Mouse (Mus musculus) embryonic facial prominence, embryonic 14.5 days (tissue): Measurements from ENCODE around the gene BC052040. TPM values are rescaled to one million over a fixed set of nuclear protein-coding genes. Genes with fewer than 3 reads are reported as not detected.

Experiments
- ATAC-seq: fragments of 200-750 bp; cut with Nextera tagmentation; 2 replicates; pipeline ENCODE4 v1.8.0; 2017; ENCODE audit warnings: low read depth, moderate number of reproducible peaks, moderate TSS enrichment
- DNase-seq: peaks from one replicate; pipeline ENCODE4 v3.0.0-alpha.2; 2015; ENCODE audit warnings: low spot score
- H3K27ac ChIP-seq: fragments of 300-500 bp; sonication (generic); replicated peaks from 2 replicates; pipeline ENCODE4 v1.5.1; 2014; ENCODE audit warnings: low read depth, mild to moderate bottlenecking, low read length, moderate library complexity
- H3K27me3 ChIP-seq: fragments of 300-500 bp; sonication (generic); replicated peaks from 2 replicates; pipeline ENCODE4 v1.6.1; 2014; ENCODE audit warnings: low read length; ENCODE audit not compliant: control insufficient read depth, insufficient read depth
- H3K36me3 ChIP-seq: fragments of 300-500 bp; sonication (generic); 2 replicates; pipeline ENCODE4 v1.6.1; 2014; ENCODE audit warnings: low read length, mixed read lengths; ENCODE audit not compliant: control insufficient read depth, insufficient read depth
- H3K4me1 ChIP-seq: fragments of 300-500 bp; sonication (generic); 2 replicates; pipeline ENCODE4 v1.6.1; 2014; ENCODE audit warnings: antibody characterized with exemption, low read length; ENCODE audit not compliant: control insufficient read depth, insufficient read depth
- H3K4me2 ChIP-seq: fragments of 300-500 bp; sonication (generic); 2 replicates; pipeline ENCODE4 v1.6.1; 2014; ENCODE audit warnings: low read depth, mild to moderate bottlenecking, low read length, moderate library complexity, mixed read lengths
- H3K4me3 ChIP-seq: fragments of 300-500 bp; sonication (generic); 2 replicates; pipeline ENCODE4 v1.5.1; 2014; ENCODE audit warnings: low read depth, mild to moderate bottlenecking, low read length
- H3K9ac ChIP-seq: fragments of 300-500 bp; sonication (generic); 2 replicates; pipeline ENCODE4 v1.6.1; 2014; ENCODE audit warnings: low read depth, mild to moderate bottlenecking, low read length, moderate library complexity, mixed read lengths
- H3K9me3 ChIP-seq: fragments of 300-500 bp; sonication (generic); 2 replicates; pipeline ENCODE4 v1.6.1; 2016; ENCODE audit warnings: low read length; ENCODE audit not compliant: control insufficient read depth
- WGBS: fragments of 180-500 bp; shearing (Covaris S2); extraction: QIAGEN DNeasy Blood & Tissue Kit; methylation state at CpG from one replicate; pipeline ENCODE4 v1.1.7; 2014; 5-methylcytosine and 5-hydroxymethylcytosine counted together
- polyA plus RNA-seq: library from polyadenylated mRNA; unstranded; fragments of >200 nt; fragmentation: Nextera tagmentation; extraction: Ambion mirVana; gene quantifications from 2 replicates; pipeline ENCODE4 v1.2.1, GENCODE M21; 2014

BC052040 gene
- polyA plus RNA-seq, 1 experiment from 2014 or later: 9.8 TPM

DNA sequence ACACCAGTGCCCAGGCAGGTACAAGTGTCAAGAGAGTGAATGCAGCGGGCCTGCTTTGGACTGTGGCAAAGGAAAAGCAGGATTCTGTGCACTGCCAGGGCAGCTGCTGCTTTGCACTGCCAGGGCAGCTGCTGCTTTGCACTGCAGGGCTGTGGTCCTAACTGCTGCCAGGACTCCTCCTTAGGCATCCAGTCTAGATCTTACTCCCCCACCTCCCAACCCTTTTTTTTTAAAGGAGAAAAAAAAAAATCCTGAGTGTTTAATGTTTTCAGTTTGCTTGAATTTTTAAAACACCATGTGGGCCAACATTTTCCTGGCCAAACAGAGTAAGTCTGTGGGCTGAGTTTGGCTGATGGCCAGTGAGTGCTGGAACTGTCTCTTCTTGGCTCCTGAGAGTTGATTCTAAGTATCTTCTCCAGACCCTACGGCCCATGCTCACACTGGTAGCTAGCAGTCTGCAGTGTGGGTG is 11.2 kb downstream of the BC052040 start:
- 0 out of 2 replicates have a peak, but pooled peaks have one; percentile 55 for ATAC-seq
- H3K36me3 ChIP-seq: no peaks in the 10 kb centered on the region
- H3K4me3 ChIP-seq: no peak overlapping the region
- no peaks in the 10 kb centered on the region for H3K9me3 ChIP-seq
- peak; percentile 83 for DNase-seq
- H3K27ac ChIP-seq: peak overlapping the region; percentile 52
- 0 out of 2 replicates have a peak overlapping the region, but pooled peaks have one; percentile 14 for H3K9ac ChIP-seq
- H3K4me2 ChIP-seq: no peak overlapping the region
- 55% methylated on average over 2 of the region's 2 CpGs for WGBS
- H3K4me1 ChIP-seq: peaks cover 10% of the 10 kb centered on the region
- no peaks in the 10 kb centered on the region for H3K27me3 ChIP-seq

DNA sequence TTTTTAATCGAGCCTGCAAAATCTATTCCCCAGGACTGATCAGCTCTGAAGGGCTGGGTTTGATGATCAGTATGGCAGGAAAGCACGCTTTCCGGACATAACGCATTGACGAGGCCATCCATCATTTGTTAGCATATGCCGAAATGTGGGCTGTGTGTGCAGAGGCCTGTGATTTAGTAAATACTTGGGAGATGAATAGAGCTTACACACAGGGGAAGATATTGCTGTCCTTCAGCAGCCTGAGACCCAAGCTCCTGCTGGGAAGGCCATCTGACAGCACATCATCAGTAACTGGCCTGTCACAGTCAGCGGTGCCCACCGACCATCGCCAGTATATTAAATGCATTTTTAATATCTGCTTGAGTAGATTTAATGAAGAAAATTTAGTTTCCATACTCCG is 15.5 kb downstream of the BC052040 start:
- Histone ChIP-seq H3K27me3 (no peaks in the 10 kb centered on the region), H3K4me2 (no peak overlapping the region), H3K9me3 (no peaks in the 10 kb centered on the region), H3K4me3 (no peak overlapping the region), H3K36me3 (no peaks in the 10 kb centered on the region), H3K4me1 (peaks cover 17% of the 10 kb centered on the region), H3K27ac (no peak overlapping the region), H3K9ac (no peak overlapping the region)
- DNase-seq (no peak), ATAC-seq (no peak)
- WGBS: 81% methylated on average over 10 of the region's 10 CpGs

DNA sequence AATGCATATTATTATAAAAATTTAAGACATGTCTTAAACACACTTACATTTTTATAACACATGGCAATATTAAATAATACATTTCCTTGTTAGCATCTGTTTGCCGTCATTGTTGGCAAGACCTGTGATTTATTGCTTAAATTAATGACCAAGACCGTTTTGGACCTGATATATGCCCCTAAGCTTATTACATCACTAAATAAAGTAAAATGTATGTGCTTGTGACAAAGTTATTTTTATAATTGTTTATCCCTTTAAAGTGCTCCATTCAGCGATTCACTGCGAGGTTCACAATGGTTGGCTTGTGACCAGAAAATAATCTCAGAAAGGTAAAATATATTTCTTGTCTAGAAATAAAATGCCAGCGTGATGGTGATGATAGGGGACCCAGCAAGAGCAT is 16.8 kb downstream of the BC052040 start:
- Histone ChIP-seq H3K27ac (no peak overlapping the region), H3K36me3 (no peaks in the 10 kb centered on the region), H3K9me3 (no peaks in the 10 kb centered on the region), H3K9ac (no peak overlapping the region), H3K4me3 (no peak overlapping the region), H3K4me2 (no peak overlapping the region), H3K27me3 (no peaks in the 10 kb centered on the region), H3K4me1 (peaks cover 8% of the 10 kb centered on the region; the same call in 1 of the 2 replicates)
- DNase-seq (no peak), ATAC-seq (no peak)
- 75% methylated on average over 5 of the region's 5 CpGs for WGBS

DNA sequence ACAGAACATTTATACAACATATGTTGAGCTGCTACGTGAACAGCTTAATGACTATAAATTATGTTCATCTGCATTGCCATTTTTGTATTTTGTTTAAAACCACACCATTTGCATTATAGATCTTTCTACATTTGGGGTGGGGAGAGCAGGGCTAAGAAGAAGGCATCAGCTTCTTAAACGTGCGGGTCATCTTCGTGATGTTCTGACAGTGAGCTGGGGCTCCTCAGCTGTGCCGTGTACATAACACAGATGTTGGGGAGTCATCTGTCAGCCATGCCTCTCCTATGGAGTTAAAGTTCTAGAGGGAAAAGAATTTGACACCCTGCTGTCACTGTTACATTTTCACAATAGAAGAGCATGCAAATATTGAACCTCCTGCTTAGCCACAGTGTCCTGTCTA is 19.2 kb downstream of the BC052040 start:
- Histone ChIP-seq H3K9me3 (no peaks in the 10 kb centered on the region), H3K4me1 (peaks cover 8% of the 10 kb centered on the region; the same call in 1 of the 2 replicates), H3K9ac (no peak overlapping the region), H3K27ac (no peak overlapping the region), H3K27me3 (no peaks in the 10 kb centered on the region), H3K4me2 (no peak overlapping the region), H3K4me3 (no peak overlapping the region), H3K36me3 (no peaks in the 10 kb centered on the region)
- WGBS: 59% methylated on average over 5 of the region's 5 CpGs
- peak; percentile 41 for DNase-seq
- no peak for ATAC-seq

DNA sequence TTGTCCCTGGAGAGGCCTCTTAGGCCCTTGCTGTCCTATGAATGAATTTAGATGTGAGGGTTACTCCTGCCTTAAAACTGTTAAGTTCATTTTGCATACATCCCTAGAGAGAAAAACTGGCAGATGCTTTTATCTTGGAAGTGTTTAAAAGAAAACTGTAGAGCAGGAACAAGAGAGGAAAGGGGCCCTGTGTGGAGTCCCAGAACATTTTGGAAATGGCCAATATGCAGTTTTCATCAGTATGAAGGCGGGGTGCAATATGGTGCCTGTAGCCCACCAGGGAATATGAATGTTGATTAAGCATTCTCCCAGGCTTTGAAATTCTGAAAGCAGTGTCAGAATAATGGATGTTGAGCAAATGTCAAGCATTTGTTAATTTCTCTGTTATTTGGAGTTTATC is 19.8 kb downstream of the BC052040 start:
- 91% methylated on average over 1 of the region's 1 CpGs for WGBS
- no peaks in the 10 kb centered on the region for H3K36me3 ChIP-seq
- H3K4me3 ChIP-seq: no peak overlapping the region
- H3K4me2 ChIP-seq: no peak overlapping the region
- no peaks in the 10 kb centered on the region for H3K9me3 ChIP-seq
- no peak overlapping the region for H3K27ac ChIP-seq
- H3K4me1 ChIP-seq: peaks cover 8% of the 10 kb centered on the region; the same call in 1 of the 2 replicates
- no peaks in the 10 kb centered on the region for H3K27me3 ChIP-seq
- no peak overlapping the region for H3K9ac ChIP-seq
- DNase-seq (no peak), ATAC-seq (no peak)

DNA sequence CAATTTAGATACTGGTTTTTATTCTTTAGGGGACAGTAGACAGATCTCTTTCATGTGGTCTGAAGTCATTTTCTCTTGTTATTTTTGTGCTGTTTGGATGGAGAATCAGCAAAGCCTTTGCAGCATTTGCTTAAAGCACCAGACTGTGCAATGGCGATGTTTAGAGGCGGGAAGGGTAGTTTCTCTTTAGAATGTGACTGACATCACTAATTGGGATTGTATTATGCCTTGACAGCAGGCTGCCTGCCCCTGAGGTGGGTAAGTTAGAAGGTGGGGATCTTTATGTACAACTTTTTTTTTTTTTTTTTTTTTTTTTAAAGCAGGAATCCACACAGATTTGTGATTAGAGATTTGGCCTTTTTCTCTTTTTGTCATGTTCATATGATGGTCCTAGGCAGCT is 20.6 kb downstream of the BC052040 start:
- WGBS: 79% methylated on average over 2 of the region's 2 CpGs
- ATAC-seq (no peak), DNase-seq (no peak)
- Histone ChIP-seq H3K9me3 (no peaks in the 10 kb centered on the region), H3K4me1 (peaks cover 8% of the 10 kb centered on the region; the same call in 1 of the 2 replicates), H3K4me3 (no peak overlapping the region), H3K9ac (no peak overlapping the region), H3K36me3 (no peaks in the 10 kb centered on the region), H3K27me3 (no peaks in the 10 kb centered on the region), H3K27ac (no peak overlapping the region), H3K4me2 (no peak overlapping the region)

DNA sequence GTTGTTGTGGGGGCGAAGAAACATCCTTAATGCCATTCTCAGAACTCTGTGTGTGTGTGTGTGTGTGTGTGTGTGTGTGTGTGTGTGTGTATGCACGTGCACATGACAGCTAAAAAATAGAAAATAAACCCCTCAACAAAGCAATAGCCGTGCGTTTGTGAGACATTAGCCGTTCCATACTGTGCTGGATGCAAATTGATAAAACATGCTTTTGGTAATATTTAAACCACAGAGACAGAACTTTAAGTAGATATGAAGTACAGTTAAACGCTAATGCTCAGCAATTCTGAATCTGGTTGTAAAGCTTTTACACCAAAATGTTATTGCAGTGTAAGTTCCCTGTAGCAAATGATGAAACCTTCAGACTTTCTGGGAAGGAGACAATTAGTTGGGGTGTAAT is 22.6 kb downstream of the BC052040 start:
- Histone ChIP-seq H3K9ac (no peak overlapping the region), H3K4me2 (no peak overlapping the region), H3K9me3 (no peaks in the 10 kb centered on the region), H3K4me3 (no peak overlapping the region), H3K27ac (no peak overlapping the region), H3K4me1 (peaks cover 8% of the 10 kb centered on the region; the same call in 1 of the 2 replicates), H3K27me3 (no peaks in the 10 kb centered on the region), H3K36me3 (no peaks in the 10 kb centered on the region)
- no peak for ATAC-seq
- WGBS: 62% methylated on average over 6 of the region's 6 CpGs
- DNase-seq: no peak

DNA sequence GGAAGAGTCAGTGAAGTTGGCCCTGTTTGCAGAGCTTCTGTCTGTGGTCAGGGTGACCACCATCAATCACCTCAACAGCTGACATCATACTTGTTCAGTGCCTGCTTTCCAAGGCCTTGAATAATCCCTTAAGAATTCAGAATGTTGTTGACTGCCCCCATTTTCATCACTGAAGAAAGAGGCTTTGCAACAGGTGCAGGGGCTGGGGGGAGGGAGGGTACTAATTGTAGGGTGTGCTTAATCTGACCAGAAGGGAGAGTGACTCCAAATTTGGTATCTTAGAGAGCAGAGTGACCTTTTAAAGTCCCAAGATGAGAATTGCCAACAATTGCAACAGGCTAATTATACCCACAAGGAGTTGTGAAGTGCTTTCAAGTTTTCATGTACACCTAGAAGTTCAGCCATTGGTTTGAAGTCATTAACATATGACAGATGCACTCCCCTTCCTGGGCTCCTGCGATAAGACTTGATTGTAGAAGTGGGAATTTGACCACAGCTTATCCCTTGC is 24.4 kb downstream of the BC052040 start:
- Histone ChIP-seq H3K27ac (no peak overlapping the region), H3K4me1 (peaks cover 5% of the 10 kb centered on the region; the same call in 1 of the 2 replicates), H3K9me3 (no peaks in the 10 kb centered on the region), H3K27me3 (no peaks in the 10 kb centered on the region), H3K4me2 (no peak overlapping the region), H3K4me3 (no peak overlapping the region), H3K9ac (no peak overlapping the region), H3K36me3 (no peaks in the 10 kb centered on the region)
- ATAC-seq (peak; percentile 62), DNase-seq (peak; percentile 55)
- 62% methylated on average over 1 of the region's 1 CpGs for WGBS

DNA sequence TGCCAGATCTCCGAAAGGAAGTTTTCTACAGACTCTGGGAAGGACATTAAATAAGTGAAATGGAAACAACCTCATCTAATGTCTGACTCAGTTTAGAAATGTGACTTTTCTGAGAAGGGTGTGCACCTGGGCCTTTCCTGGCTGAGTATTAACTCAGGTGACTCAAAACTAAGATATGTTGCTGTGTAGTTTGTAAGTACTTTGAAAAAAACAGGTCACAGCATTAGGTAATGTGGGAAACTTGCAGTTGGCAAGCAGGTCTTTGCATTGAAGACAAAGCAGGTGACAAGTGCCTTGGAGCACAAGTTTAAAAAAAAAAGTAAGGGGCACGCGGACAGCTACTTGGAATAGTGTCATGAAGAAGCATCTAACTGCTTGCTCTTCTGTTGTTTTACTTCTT is 27.5 kb downstream of the BC052040 start:
- 93% methylated on average over 3 of the region's 3 CpGs for WGBS
- Histone ChIP-seq H3K36me3 (no peaks in the 10 kb centered on the region), H3K27ac (no peak overlapping the region), H3K27me3 (no peaks in the 10 kb centered on the region), H3K4me3 (no peak overlapping the region), H3K4me1 (no peaks in the 10 kb centered on the region), H3K9ac (no peak overlapping the region), H3K4me2 (no peak overlapping the region), H3K9me3 (no peaks in the 10 kb centered on the region)
- DNase-seq (no peak), ATAC-seq (no peak)
